Mouse (Mus musculus) G1E (cell line): ENCODE measurements around the gene Gm43302.

Experiments
- CTCF ChIP-seq: IDR thresholded peaks from 2 replicates; pipeline ENCODE4 v1.5.1; 2012; ENCODE audit warnings: low read depth, low read length, inconsistent platforms, mixed read lengths
- POLR2AphosphoS5 ChIP-seq: IDR thresholded peaks from 2 replicates; pipeline ENCODE4 v1.6.1; 2012; ENCODE audit warnings: low read depth, low read length, inconsistent platforms; ENCODE audit not compliant: insufficient replicate concordance

GRCm38 (mm10) chr5:105295746-105296145 is 2.3 kb upstream of the Gm43302 start:
- TF ChIP-seq CTCF (no peak), POLR2AphosphoS5 (no peak)
